Mouse (Mus musculus): ENCODE measurements at regions not wholly inside any gene's neighbourhood (a gene's known extent, or its start where the extent isn't known, plus 50 kb on each side); places are given as distances from the start of the nearest gene placed in this dataset.

GRCm38 (mm10) chr1:19951680-19952248 is 666.1 kb downstream of the Pkhd1 start:
- no peak for DNase-seq

- no peak for DNase-seq
These were observed 644.5 kb downstream of the Pkhd1 start for GRCm38 (mm10) chr1:19973364-19973763.

- DNase-seq, result no peak
These were observed 643.9 kb downstream of the Pkhd1 start for GRCm38 (mm10) chr1:19973981-19974380.

- no peak for DNase-seq
These were observed 642.4 kb downstream of the Pkhd1 start for GRCm38 (mm10) chr1:19975436-19975835.

- no peak for DNase-seq
These were observed 636.7 kb downstream of the Pkhd1 start for GRCm38 (mm10) chr1:19981189-19981588.

- no peak for DNase-seq
These were observed 635.1 kb downstream of the Pkhd1 start for GRCm38 (mm10) chr1:19982791-19983190.

GRCm38 (mm10) chr1:19983504-19983903 is 634.4 kb downstream of the Pkhd1 start:
- DNase-seq, result no peak

- DNase-seq, result no peak
These were observed 627.9 kb downstream of the Pkhd1 start for GRCm38 (mm10) chr1:19989921-19990320.
